Mouse (Mus musculus): Measurements from ENCODE around the gene Lalba. TPM values are rescaled to one million over a fixed set of nuclear protein-coding genes. Genes with fewer than 3 reads are reported as not detected.

Lalba gene
- not detected in 2 replicates for polyA plus RNA-seq (2012; rRNA removed)

DNA sequence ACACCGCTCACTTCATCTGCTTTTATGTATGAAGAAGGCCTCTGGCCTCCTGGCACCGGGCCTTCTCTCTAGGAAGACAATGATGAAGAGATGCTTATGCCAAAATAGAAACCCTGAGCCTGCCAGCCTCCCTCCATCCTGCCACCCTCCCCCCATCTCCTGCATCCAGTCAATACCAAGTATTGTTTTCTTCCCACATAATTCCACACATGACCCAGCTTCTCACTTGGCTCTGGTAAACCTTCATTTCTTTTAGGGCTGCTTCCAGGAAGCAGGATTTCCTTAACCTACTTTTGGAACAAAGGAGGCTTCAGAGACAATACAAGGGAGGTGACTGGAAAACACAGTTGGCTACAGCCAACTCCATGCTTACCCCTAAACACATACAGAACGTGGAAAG is at the start of gene Lalba:
Gene Lalba, minus strand, starts transcription at position 21 of the 400 bp plus-strand sequence.

DNA sequence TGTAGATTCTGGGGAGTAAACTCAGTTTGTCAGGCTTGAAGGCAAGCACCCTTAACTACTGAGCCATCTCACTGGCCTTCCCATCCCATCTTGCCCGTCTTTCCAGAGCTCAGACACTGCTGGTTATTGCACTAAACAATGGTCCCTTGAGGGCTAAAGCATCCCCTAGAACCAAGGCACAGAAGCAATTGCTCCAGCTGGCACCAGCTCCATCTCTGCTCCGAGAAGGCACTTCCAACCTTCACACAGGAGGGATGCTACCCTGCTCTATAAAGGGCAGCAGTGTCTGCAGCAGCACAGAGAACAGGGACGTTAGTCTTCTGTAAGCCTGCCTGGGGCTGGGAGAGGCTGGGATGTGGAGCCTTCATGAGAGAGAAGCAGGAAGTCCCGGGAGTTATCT is 9.6 kb upstream of the Lalba start, which contains the start of gene Olfr279:
Gene Olfr279, plus strand, starts transcription at position 301 of the 400 bp plus-strand sequence.

DNA sequence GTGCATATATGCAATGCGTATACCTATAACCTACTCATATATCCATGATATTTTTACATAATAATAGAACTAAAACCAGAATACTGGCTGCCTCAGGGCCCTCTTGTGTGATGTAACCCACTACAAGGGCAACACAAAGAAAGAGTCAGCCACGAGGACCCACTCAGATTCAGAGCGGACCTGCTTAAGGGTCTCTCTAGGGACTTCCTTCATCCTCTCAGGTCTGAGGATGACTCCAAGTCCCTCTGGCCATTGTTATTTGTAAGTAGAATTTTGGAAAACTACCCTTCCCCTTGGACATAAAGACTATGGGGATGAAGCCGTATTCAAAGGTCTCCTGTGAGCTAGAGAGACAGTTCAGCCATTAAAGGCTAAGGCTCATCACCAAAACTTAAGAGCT is 12.9 kb downstream of the Lalba start, which contains the start of gene OR5BS1P:
Gene OR5BS1P, plus strand, starts transcription at position 301 of the 400 bp plus-strand sequence.

DNA sequence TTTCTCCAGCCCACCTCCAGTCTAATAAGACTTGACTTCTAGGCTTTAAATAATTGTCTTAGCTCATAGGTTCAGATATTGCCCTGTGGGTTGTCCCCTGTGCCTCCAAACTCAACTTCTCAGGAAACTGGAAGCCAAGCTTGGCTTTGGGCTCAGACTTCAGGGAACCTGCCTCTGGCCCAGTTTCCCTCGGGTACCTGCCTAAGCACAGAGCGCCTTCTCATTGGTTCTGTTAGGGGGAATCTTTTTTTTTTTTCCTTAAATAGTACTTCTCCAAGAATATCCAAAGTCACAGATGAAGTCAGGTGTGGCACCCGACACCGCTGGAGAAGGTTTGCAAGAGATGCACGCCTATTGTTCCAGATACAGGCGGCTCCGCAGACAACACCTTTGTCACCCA is 30.2 kb downstream of the Lalba start, which contains the start of gene Olfr281:
Gene Olfr281, plus strand, starts transcription at position 301 of the 400 bp plus-strand sequence.

DNA sequence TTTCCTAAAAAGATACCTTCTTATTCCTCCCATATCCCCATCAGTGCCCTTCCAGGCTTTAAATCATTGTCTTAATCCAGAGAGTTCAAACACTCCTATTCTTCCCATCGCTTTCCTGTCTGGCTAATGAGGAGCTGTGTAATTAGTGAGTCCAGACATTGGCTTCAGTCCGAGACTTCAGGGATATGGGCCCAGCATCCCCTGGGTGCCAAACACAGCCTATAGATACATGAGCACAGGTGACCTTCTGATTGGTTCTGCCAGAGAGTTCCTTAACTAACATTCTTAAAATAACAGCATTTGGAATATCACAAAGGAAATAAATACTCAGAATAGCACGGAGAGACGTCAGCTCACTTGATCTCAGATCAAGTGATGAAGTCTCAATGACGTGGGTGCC is 51.6 kb downstream of the Lalba start, which contains the start of gene Olfr282:
Gene Olfr282, plus strand, starts transcription at position 301 of the 400 bp plus-strand sequence.

Other genes with a start within 250 kb of the Lalba start
- 0.21 TPM in 1 of 2 replicates, not detected in the other for gene Olfr286, start 248.3 kb downstream of the Lalba start, polyA plus RNA-seq (2012; rRNA removed)
- gene H1fnt, start 225.4 kb downstream of the Lalba start, polyA plus RNA-seq (2012; rRNA removed), result not detected in 2 replicates
- 0.45 and 0.62 TPM in 2 replicates for gene Zfp641, start 186.6 kb downstream of the Lalba start, polyA plus RNA-seq (2012; rRNA removed)
- not detected in 2 replicates for gene Olfr285, start 165.4 kb downstream of the Lalba start, polyA plus RNA-seq (2012; rRNA removed)
- gene Olfr284, start 141.7 kb downstream of the Lalba start, polyA plus RNA-seq (2012; rRNA removed), result not detected in 2 replicates
- gene Olfr283, start 101.8 kb downstream of the Lalba start, polyA plus RNA-seq (2012; rRNA removed), result not detected in 2 replicates
- not detected in 2 replicates for gene Olfr282, start 51.5 kb downstream of the Lalba start, polyA plus RNA-seq (2012; rRNA removed)
- not detected in 2 replicates for gene Olfr281, start 30.1 kb downstream of the Lalba start, polyA plus RNA-seq (2012; rRNA removed)
- not detected in 2 replicates for gene OR5BS1P, start 12.8 kb downstream of the Lalba start, polyA plus RNA-seq (2012; rRNA removed)
- gene Olfr279, start 9.7 kb upstream of the Lalba start, polyA plus RNA-seq (2012; rRNA removed), result not detected in 2 replicates
- 23.5 and 24.8 TPM in 2 replicates for gene Kansl2, start 51.5 kb upstream of the Lalba start, polyA plus RNA-seq (2012; rRNA removed)
- gene Ccnt1, start 88.2 kb upstream of the Lalba start, polyA plus RNA-seq (2012; rRNA removed), result 6.0 and 6.3 TPM in 2 replicates
- 0.43 TPM in 1 of 2 replicates, not detected in the other for gene 4930415O20Rik, start 88.3 kb upstream of the Lalba start, polyA plus RNA-seq (2012; rRNA removed)
- gene Adcy6, start 127.4 kb upstream of the Lalba start, polyA plus RNA-seq (2012; rRNA removed), result 189 and 211 TPM in 2 replicates
- gene Cacnb3, start 148.1 kb upstream of the Lalba start, polyA plus RNA-seq (2012; rRNA removed), result 96.4 and 107 TPM in 2 replicates
- gene Ddx23, start 180.2 kb upstream of the Lalba start, polyA plus RNA-seq (2012; rRNA removed), result 29.0 and 31.4 TPM in 2 replicates
- 1.2 and 2.3 TPM in 2 replicates for gene Rnd1, start 194.7 kb upstream of the Lalba start, polyA plus RNA-seq (2012; rRNA removed)
- gene Ccdc65, start 225.5 kb upstream of the Lalba start, polyA plus RNA-seq (2012; rRNA removed), result 0.22 and 0.43 TPM in 2 replicates
- gene Fkbp11, start 245.5 kb upstream of the Lalba start, polyA plus RNA-seq (2012; rRNA removed), result 26.7 and 49.8 TPM in 2 replicates